Mouse (Mus musculus) adrenal gland, adult 8-10 months (tissue): ENCODE measurements around the gene Ebp. TPM values are rescaled to one million over a fixed set of nuclear protein-coding genes. Genes with fewer than 3 reads are reported as not detected.

Source experiments
- DNase-seq: peaks from one replicate; pipeline ENCODE4 v3.0.0; 2022
- total RNA-seq, 4 experiments: library from RNA; stranded (reverse); gene quantifications; 2 replicates each; pipeline ENCODE4 v1.2.4; 2022

Ebp gene
- total RNA-seq, 4 experiments from 2014 or later = 43.7 to 68.7 (median 57.6) TPM

DNA sequence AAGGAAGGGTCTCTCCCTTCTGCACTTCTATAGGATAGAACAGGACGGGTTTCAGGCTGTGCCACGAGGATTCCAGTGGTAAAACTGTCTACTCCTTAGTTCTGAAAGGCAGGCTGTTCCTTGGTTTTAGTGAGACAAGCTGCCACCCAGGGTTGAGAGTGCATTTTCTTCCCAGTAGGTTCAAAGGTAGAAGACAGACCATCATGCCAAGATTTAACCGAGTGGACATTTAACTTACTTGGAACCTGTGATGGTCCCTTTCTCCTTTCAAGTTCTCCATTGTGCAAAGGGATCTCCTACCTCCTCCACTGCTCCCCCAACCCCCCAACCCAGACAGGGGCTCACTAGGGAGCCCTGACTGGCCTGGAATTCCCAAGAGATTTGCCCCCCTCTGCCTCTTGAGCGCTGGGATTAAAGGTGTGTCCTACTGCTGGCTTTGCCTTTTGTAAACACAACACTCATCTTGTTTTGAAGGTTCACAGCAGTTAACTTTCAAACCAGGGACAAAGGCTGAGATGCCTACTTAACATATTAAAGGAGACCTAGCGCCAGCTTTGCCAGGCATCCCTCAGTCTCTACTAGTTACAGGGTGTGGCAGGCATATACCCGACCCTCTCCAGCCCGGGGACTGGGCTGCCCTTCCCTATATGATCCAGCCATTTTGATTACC is 10.3 kb downstream of the Ebp start:
- DNase-seq = no peak

- no peak for DNase-seq
These were observed 13.7 kb downstream of the Ebp start for GRCm38 (mm10) chrX:8179646-8180045.

- DNase-seq = no peak
These were observed 14.4 kb downstream of the Ebp start for GRCm38 (mm10) chrX:8178871-8179270.

- peak; percentile 83 for DNase-seq
These were observed 17.6 kb downstream of the Ebp start, which contains the start of gene Tbc1d25 for GRCm38 (mm10) chrX:8175504-8176385. Gene Tbc1d25, minus strand, starts transcription at chrX:8176181.

- DNase-seq = no peak
These were observed 18.2 kb downstream of the Ebp start for GRCm38 (mm10) chrX:8175169-8175503.

- DNase-seq = no peak
These were observed 25.3 kb downstream of the Ebp start for GRCm38 (mm10) chrX:8167716-8168647.

DNA sequence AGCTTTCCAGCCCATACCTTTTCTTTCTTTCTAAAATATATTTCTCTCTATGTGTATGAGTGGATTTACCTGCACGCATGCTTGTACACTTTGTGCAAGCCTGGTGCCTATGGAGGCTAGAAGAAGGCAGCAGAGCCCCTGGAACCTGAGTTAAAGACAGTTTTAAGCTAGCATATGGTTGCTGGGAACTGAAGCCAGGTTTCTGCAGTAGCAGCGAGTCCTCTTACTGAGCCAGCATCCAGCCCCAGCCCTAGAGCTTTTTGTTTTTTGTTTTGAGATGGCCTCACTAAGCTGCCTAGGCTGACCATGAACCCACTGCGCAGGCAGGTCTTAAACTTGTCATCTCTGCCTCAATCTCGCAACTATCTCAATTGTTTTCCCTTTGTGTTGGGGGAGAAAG is 28.8 kb downstream of the Ebp start:
- DNase-seq = no peak

DNA sequence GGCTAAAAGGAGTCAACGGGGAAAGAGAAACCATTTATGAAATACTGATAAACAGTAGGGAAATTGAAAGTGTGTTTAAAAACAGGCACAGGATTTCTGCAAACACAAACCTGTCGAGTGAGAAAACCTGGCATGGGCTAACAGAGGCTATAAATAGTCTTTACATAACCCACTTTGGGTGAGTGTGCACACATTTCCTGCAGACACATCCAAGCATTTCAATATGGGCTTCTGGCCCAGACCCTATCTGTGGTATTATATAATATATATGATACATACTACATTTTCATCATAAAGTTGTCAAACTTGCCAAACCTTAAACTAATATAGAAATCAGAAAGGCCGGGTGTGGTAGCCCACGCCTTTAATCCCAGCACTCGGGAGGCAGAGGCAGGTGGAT is 30.2 kb downstream of the Ebp start:
- DNase-seq = no peak

DNA sequence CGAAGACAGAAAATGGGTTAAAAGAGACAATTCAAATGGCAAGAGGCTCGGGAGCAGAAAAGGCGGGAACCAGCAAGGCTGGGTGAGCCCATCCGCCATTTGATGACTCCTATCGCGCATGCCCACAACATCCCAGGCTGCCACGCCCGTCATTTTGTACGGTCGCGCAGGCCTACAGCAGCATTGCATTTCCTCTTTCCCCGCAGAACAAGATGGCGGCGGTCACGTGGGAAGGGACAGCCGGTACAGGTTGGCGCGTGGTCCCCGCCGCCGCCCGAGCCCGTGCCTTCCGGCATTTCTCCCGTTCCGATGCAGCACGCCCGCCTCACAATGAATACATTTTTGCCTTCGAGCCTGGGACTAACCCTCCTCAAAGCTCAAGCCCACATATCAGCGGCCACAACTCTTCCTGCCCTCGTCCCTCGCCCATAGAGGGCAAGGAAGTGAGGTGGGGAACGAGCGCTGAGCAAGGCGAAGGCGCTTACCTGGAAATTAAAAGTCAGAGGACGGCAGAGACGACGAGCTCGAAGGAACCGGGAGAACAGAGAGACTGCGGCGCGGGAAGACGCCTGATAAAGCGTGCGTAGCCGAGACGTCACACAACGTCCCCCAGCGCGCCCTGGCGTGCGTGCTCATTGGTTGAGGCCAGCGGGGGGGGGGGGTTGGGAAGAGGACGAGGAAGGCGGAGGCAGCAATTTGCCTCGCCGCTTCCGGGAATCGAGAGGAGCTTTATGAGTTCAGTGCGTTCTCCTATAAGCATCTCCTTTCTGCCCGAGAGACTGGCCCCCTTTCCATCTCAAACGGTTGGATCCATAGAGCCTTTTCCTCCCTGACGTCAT is 47.9 kb downstream of the Ebp start, which contains the start of gene Rbm3:
Rbm3 (minus strand) TSS at position 728 of the 839 bp plus-strand sequence.
- peak; percentile 81 for DNase-seq

- no peak for DNase-seq
These were observed 49.6 kb downstream of the Ebp start for GRCm38 (mm10) chrX:8143750-8144149.

DNA sequence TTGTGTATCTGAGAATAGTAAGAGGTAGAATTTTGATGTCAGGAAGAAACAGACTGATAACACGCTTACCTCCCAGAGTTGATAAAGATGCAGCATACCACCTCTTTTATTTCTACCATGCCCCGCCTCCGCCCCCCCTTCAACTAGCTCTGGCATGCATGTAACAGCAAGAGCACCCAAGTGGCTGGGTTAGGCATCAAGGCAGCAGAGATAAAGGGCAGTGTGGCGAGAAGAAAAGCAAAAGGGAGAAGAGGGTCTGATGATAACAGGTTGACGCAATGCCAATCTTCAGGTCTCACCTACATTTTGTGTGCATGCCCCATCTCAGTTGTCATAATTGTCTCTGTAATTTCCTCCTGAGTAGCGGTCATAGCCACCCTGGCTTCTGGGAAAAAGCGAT is 50.4 kb downstream of the Ebp start:
- no peak for DNase-seq

GRCm38 (mm10) chrX:8141058-8141457 is 52.3 kb downstream of the Ebp start:
- DNase-seq = no peak

GRCm38 (mm10) chrX:8140446-8140845 is 52.9 kb downstream of the Ebp start:
- no peak for DNase-seq

- no peak for DNase-seq
These were observed 53.8 kb downstream of the Ebp start for GRCm38 (mm10) chrX:8139480-8139879.

- no peak for DNase-seq
These were observed 57.4 kb downstream of the Ebp start for GRCm38 (mm10) chrX:8135886-8136285.

Other genes starting within 250 kb of the Ebp start
- 10 to 100 TPM; 14.0 to 36.2 (median 24.5) TPM for gene Hdac6, start 245.6 kb downstream of the Ebp start, total RNA-seq
- gene Gata1, start 215.4 kb downstream of the Ebp start, total RNA-seq = 1 to 10 TPM in 2 of 4 experiments, not detected in 2; 1.7 to 2.6 TPM
- not detected for gene Glod5, start 175.0 kb downstream of the Ebp start, total RNA-seq
- gene Suv39h1, start 118.8 kb downstream of the Ebp start, total RNA-seq = 10 to 100 TPM; 11.5 to 14.6 (median 13.9) TPM
- 1 to 10 TPM; 1.8 to 3.7 (median 3.2) TPM for gene Was, start 103.0 kb downstream of the Ebp start, total RNA-seq
- 10 to 100 TPM; 55.3 to 98.1 (median 71.7) TPM for gene Wdr13, start 60.6 kb downstream of the Ebp start, total RNA-seq
- gene Rbm3, start 47.6 kb downstream of the Ebp start, total RNA-seq = 100 to 1,000 TPM in 3 of 4 experiments, 10 to 100 TPM in 1; 63.7 to 233 (median 151) TPM
- 10 to 100 TPM in 2 of 4 experiments, 1 to 10 TPM in 2; 9.0 to 10.1 (median 10.0) TPM for gene Tbc1d25, start 17.3 kb downstream of the Ebp start, total RNA-seq
- gene Porcn, start 13.0 kb upstream of the Ebp start, total RNA-seq = 10 to 100 TPM in 2 of 4 experiments, 1 to 10 TPM in 2; 7.4 to 16.0 (median 12.3) TPM
- gene Ftsj1, start 58.9 kb upstream of the Ebp start, total RNA-seq = 10 to 100 TPM; 20.9 to 31.1 (median 26.9) TPM
- not detected for gene Slc38a5, start 77.6 kb upstream of the Ebp start, total RNA-seq
- gene Ssxb10, start 133.9 kb upstream of the Ebp start, total RNA-seq = not detected
- not detected for gene Ssxb9, start 173.5 kb upstream of the Ebp start, total RNA-seq
- gene Ssxb1, start 219.8 kb upstream of the Ebp start, total RNA-seq = not detected